Mouse (Mus musculus): ENCODE data around the gene Pfdn2. TPM values are rescaled to one million over a fixed set of nuclear protein-coding genes. Genes with fewer than 3 reads are reported as not detected.
A peak's percentile ranks its signal among the peaks of the same experiment; 100 is the strongest.
"Not testable (repeated sequence)": the region's sequence is repeated elsewhere in the genome, so short reads cannot be mapped to it uniquely, and the experiment has no call there.

The Pfdn2 gene
- polyA plus RNA-seq, 1 experiment from 2014 or later: 58.4 TPM

DNA sequence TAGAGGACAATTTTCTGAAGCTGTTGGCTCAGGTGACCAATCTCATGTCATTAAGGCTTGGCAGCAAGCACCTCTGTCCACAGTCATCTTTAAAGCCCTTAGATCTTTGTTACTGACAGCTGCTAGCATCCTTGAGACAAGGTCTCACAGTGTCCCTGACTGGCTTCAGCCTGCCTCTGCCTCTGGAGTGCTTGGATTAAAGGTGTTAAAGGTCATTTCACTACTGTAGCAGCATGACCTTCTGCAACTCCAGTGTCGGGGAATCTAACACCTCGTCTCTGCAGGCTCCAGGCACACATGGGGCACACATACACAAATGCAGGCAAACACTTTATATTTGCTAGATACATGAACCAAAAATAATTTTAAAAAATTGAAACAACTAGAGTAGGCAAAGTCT is 19.9 kb upstream of the Pfdn2 start:
- ATAC-seq (replicated peaks; ENCODE audit: low FRiP score) (no peak), DNase-seq (ENCODE audit: low spot score) (no peak)
- Histone ChIP-seq H3K4me1 (replicated peaks; ENCODE audit: control insufficient read depth, insufficient read depth, low read length) (peaks cover 7% of the 10 kb centered on the region; the same call in 1 of the 2 replicates), H3K4me3 (ENCODE audit: low read depth, low read length) (no peak overlapping the region), H3K36me3 (ENCODE audit: control insufficient read depth, insufficient read depth, low read length) (no peaks in the 10 kb centered on the region), H3K4me2 (ENCODE audit: low read depth, low read length, severe bottlenecking) (no peak overlapping the region), H3K27me3 (ENCODE audit: control insufficient read depth, insufficient read depth, low read length) (no peaks in the 10 kb centered on the region), H3K9me3 (ENCODE audit: control insufficient read depth, low read length) (no peaks in the 10 kb centered on the region), H3K27ac (ENCODE audit: low read depth, low read length) (no peak overlapping the region), H3K9ac (ENCODE audit: low read length) (no peak overlapping the region)
- WGBS: 86% methylated on average over 2 of the region's 2 CpGs

DNA sequence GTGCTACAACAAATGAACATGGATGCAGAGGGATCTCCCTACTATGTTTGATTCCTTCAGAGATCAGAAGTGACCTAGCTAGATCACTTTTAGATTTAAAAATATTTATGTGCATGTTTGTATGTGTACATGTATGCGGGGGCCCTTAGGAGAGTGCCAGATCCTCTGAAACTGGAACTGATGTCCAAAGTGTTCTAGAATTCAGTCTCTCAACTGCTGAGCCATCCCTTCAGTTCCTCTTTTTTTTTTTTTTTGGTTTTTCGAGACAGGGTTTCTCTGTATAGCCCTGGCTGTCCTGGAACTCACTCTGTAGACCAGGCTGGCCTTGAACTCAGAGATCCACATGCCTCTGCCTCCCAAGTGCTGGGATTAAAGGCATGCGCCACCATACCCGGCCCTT is 18.9 kb upstream of the Pfdn2 start:
- DNase-seq (ENCODE audit: low spot score); H3K4me1 ChIP-seq (replicated peaks; ENCODE audit: control insufficient read depth, insufficient read depth, low read length); H3K4me2 ChIP-seq (ENCODE audit: low read depth, low read length, severe bottlenecking); H3K9me3 ChIP-seq (ENCODE audit: control insufficient read depth, low read length); H3K27ac ChIP-seq (ENCODE audit: low read depth, low read length); H3K4me3 ChIP-seq (ENCODE audit: low read depth, low read length); H3K27me3 ChIP-seq (ENCODE audit: control insufficient read depth, insufficient read depth, low read length); H3K36me3 ChIP-seq (ENCODE audit: control insufficient read depth, insufficient read depth, low read length); H3K9ac ChIP-seq (ENCODE audit: low read length); ATAC-seq (replicated peaks; ENCODE audit: low FRiP score): not testable (repeated sequence)
- 90% methylated on average over 4 of the region's 4 CpGs for WGBS

DNA sequence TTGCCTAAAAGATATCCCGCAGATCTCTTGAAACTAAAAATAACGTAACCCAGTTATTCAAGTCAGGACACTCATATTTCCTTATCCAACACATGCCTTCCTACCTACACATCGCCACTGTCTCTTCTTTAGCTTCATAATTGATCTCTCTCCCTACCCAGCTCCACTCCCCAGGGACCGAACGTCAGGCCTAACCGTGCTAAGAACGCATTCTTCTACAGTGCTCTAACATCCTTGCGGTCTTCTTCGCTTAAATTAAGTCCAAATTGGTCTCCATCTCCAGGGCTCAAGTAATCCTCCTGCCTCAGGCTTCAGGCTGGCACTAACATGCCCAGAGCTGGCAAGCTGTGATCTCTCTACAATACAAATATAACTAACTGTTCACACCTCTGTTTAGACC is 17.2 kb upstream of the Pfdn2 start:
- Histone ChIP-seq H3K9me3 (ENCODE audit: control insufficient read depth, low read length) (no peaks in the 10 kb centered on the region), H3K4me3 (ENCODE audit: low read depth, low read length) (peak overlapping the region; percentile 74), H3K27me3 (ENCODE audit: control insufficient read depth, insufficient read depth, low read length) (no peaks in the 10 kb centered on the region), H3K4me1 (replicated peaks; ENCODE audit: control insufficient read depth, insufficient read depth, low read length) (peaks cover 10% of the 10 kb centered on the region; the same call in 1 of the 2 replicates), H3K4me2 (ENCODE audit: low read depth, low read length, severe bottlenecking) (peak overlapping the region; percentile 91), H3K36me3 (ENCODE audit: control insufficient read depth, insufficient read depth, low read length) (no peaks in the 10 kb centered on the region), H3K27ac (ENCODE audit: low read depth, low read length) (peak overlapping the region; percentile 99), H3K9ac (ENCODE audit: low read length) (peak overlapping the region; percentile 96)
- WGBS: 47% methylated on average over 9 of the region's 9 CpGs
- ATAC-seq (replicated peaks; ENCODE audit: low FRiP score): no peak
- DNase-seq (ENCODE audit: low spot score): no peak

DNA sequence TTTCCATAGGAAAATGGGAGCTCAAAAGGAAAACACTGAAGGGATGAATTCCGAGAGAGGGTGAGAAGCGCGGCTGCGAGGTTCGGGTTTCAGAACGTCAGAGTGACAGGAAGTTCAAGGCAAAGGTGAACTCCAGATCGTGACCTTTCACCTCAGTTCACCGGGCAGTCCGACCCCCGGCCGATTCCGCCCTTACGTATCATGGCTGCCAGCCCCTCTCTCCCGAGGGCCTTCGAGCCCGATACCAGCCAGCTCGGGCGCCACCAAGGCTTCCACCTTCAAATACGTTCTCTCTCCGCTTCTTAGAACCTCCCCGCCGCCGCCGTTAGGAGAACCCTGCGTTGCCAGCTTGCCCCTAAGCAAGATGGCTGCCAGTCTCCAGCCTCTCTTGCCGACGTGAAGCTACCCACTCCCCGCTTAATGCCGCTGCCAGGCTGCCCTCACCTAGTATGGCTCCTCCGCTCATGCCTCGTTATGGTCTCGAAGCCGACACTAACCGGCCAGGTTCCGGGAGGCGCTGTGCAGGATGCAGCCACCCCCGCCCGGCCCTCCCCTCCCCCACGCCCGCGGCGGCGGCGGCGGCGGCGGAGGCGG is 16.5 kb upstream of the Pfdn2 start, which contains the start of gene Dedd:
Gene Dedd (plus strand): TSS at position 307 of the 594 bp plus-strand sequence.
- H3K27me3 ChIP-seq (ENCODE audit: control insufficient read depth, insufficient read depth, low read length): no peaks in the 10 kb centered on the region
- H3K4me1 ChIP-seq (replicated peaks; ENCODE audit: control insufficient read depth, insufficient read depth, low read length): peaks cover 10% of the 10 kb centered on the region; the same call in 1 of the 2 replicates
- H3K36me3 ChIP-seq (ENCODE audit: control insufficient read depth, insufficient read depth, low read length): no peaks in the 10 kb centered on the region
- ATAC-seq (replicated peaks; ENCODE audit: low FRiP score): peak; percentile 93
- DNase-seq (ENCODE audit: low spot score): peak; percentile 94
- peak within 1 kb of the TSS; percentile 99 for H3K27ac ChIP-seq (ENCODE audit: low read depth, low read length)
- H3K9ac ChIP-seq (ENCODE audit: low read length): peak within 1 kb of the TSS; percentile 96
- no peaks in the 10 kb centered on the region for H3K9me3 ChIP-seq (ENCODE audit: control insufficient read depth, low read length)
- H3K4me3 ChIP-seq (ENCODE audit: low read depth, low read length): peak within 1 kb of the TSS; percentile 74
- peak within 1 kb of the TSS; percentile 91 for H3K4me2 ChIP-seq (ENCODE audit: low read depth, low read length, severe bottlenecking)
- under 1% methylated on average over 38 of the region's 48 CpGs for WGBS

DNA sequence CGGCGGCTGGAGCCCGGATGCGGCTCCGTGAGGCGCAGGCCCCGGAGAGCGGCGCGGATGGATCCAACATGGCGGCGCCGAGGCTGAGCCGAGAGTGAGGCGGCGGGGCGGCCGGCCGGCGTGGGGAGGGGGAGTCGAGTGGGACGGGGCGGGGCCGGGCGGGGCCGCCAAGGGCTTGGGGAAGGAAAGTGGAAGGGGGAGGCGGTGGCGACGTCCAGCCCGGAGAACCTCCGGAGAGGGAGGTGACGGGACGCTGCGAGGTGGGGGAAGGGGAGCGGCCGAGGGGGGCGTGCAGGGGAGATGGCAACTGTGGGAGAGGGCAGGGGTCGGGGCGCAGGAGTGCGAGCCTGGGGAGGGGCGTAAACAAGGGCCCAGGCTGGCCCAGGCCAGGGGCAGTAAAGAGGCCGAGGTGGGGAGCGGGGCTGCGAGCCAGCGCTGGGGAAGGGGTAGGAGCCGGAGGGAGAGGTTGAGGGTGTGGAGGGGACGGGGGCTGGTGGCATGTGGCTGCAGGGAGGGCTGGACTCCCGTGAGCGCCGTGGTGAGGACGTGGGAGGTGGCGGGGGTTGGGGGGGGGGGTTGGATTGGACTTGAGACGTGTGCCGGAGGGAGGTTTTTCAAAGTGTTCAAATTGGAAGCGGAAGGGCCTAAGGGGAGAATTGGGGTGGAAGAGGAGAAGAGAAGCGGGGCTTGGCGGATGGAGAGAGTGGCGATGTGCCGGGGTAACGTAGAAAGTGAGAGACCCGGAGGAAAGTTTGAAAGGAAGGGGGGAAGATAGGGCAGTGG is 15.8 kb upstream of the Pfdn2 start:
- Histone ChIP-seq H3K4me3 (ENCODE audit: low read depth, low read length) (peak overlapping the region; percentile 74), H3K27ac (ENCODE audit: low read depth, low read length) (peak overlapping the region; percentile 99), H3K4me1 (replicated peaks; ENCODE audit: control insufficient read depth, insufficient read depth, low read length) (peaks cover 10% of the 10 kb centered on the region; the same call in 1 of the 2 replicates), H3K9ac (ENCODE audit: low read length) (peak overlapping the region; percentile 96), H3K27me3 (ENCODE audit: control insufficient read depth, insufficient read depth, low read length) (no peaks in the 10 kb centered on the region), H3K4me2 (ENCODE audit: low read depth, low read length, severe bottlenecking) (peak overlapping the region; percentile 91), H3K9me3 (ENCODE audit: control insufficient read depth, low read length) (no peaks in the 10 kb centered on the region), H3K36me3 (ENCODE audit: control insufficient read depth, insufficient read depth, low read length) (no peaks in the 10 kb centered on the region)
- ATAC-seq (replicated peaks; ENCODE audit: low FRiP score) (peak; percentile 91), DNase-seq (ENCODE audit: low spot score) (peak; percentile 96)
- under 1% methylated on average over 51 of the region's 61 CpGs for WGBS

DNA sequence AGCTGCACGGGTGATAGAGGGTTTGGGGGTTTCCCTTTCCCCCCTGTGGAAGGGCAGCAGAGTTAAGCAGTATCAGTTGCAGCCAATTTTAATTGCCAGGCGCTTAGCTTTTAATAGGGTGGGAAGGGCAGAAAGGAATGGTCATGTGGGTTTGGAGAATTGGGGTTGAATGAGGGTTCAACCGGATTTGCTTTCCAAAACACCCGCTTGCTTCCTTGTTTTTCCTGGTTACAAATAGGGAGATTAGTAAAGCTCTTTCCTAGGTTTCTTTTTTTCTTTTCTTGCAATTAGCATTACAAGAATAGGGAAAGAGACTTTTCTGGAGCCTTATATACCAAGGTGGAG is 15.3 kb upstream of the Pfdn2 start:
- DNase-seq (ENCODE audit: low spot score) (no peak), ATAC-seq (replicated peaks; ENCODE audit: low FRiP score) (peak; percentile 13; the same call in 1 of the 2 replicates)
- Histone ChIP-seq H3K9me3 (ENCODE audit: control insufficient read depth, low read length) (no peaks in the 10 kb centered on the region), H3K4me3 (ENCODE audit: low read depth, low read length) (peak overlapping the region; percentile 74), H3K27ac (ENCODE audit: low read depth, low read length) (peak overlapping the region; percentile 99), H3K4me1 (replicated peaks; ENCODE audit: control insufficient read depth, insufficient read depth, low read length) (peaks cover 10% of the 10 kb centered on the region; the same call in 1 of the 2 replicates), H3K4me2 (ENCODE audit: low read depth, low read length, severe bottlenecking) (peak overlapping the region; percentile 91), H3K27me3 (ENCODE audit: control insufficient read depth, insufficient read depth, low read length) (no peaks in the 10 kb centered on the region), H3K36me3 (ENCODE audit: control insufficient read depth, insufficient read depth, low read length) (no peaks in the 10 kb centered on the region), H3K9ac (ENCODE audit: low read length) (peak overlapping the region; percentile 96)
- WGBS: 0% methylated on average over 4 of the region's 4 CpGs

DNA sequence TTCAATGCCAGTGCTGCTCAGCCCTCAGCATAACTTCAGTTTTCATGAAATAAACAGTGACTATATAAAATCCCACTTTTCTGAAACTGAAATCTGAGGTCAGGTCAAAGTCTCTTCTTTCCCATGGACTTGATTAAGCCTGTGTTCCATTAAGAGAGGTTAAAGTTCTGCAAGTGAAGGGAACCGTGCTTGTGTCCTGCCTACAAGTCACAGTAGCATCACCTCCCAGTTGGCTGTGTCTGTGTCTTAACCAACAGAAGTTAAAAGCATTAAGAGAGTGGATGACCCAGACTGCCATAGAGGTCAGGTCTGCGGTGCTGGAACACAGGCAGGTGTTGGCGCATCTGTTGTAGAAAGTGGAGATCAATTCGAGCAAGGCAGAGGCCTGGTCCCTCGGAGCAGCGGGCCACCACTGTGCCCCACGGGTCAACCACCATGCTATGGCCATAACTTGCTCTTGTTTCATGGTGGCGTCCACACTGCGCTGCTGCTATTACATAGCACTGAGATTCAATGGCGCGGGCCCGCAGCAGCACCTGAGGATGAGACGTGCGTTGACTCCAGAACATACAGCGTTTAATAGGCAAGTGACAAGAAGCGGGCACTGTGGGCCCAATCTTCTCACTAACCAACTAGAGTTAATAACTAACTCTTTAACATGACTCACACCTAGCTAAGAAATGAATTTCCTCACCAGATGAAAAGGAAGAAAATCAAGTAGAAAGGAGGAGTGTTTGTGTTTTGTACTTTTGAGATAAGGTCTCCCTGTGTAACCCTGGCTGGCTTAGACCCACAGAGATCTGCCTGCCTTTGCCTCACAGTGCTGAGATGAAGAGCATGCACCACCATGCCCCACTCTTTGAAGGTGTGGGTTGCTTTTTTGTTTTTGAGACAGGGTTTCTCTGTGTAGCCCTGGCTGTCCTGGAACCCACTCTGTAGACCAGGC is 2.9 kb upstream of the Pfdn2 start:
- H3K9me3 ChIP-seq (ENCODE audit: control insufficient read depth, low read length): peaks cover 6% of the 10 kb centered on the region; the same call in 1 of the 2 replicates
- ATAC-seq (replicated peaks; ENCODE audit: low FRiP score): no peak
- no peaks in the 10 kb centered on the region for H3K27me3 ChIP-seq (ENCODE audit: control insufficient read depth, insufficient read depth, low read length)
- no peak overlapping the region for H3K4me2 ChIP-seq (ENCODE audit: low read depth, low read length, severe bottlenecking)
- H3K9ac ChIP-seq (ENCODE audit: low read length): no peak overlapping the region
- no peaks in the 10 kb centered on the region; the same call in 1 of the 2 replicates for H3K4me1 ChIP-seq (replicated peaks; ENCODE audit: control insufficient read depth, insufficient read depth, low read length)
- WGBS: 96% methylated on average over 16 of the region's 16 CpGs
- DNase-seq (ENCODE audit: low spot score): no peak
- no peak overlapping the region for H3K4me3 ChIP-seq (ENCODE audit: low read depth, low read length)
- H3K27ac ChIP-seq (ENCODE audit: low read depth, low read length): no peak overlapping the region
- H3K36me3 ChIP-seq (ENCODE audit: control insufficient read depth, insufficient read depth, low read length): peaks cover 2% of the 10 kb centered on the region

Measured in forebrain, embryonic 11.5 days (tissue).